Mouse (Mus musculus) myocyte (in vitro differentiated cells): Measurements from ENCODE around the gene Tbc1d5. TPM values are rescaled to one million over a fixed set of nuclear protein-coding genes. Genes with fewer than 3 reads are reported as not detected.

Source experiments
- H3K27me3 ChIP-seq: one replicate; pipeline ENCODE4 v1.6.1; 2011; ENCODE audit not compliant: control insufficient read depth, insufficient read depth, insufficient read length
- H3K36me3 ChIP-seq: one replicate; pipeline ENCODE4 v1.6.1; 2011; ENCODE audit not compliant: control insufficient read depth, insufficient read depth
- H3K4me2 ChIP-seq: one replicate; pipeline ENCODE4 v1.6.1; 2011; ENCODE audit warnings: low read depth, control low read depth
- H3K4me3 ChIP-seq: one replicate; pipeline ENCODE4 v1.5.1; 2011; ENCODE audit warnings: mild to moderate bottlenecking, control low read depth, moderate library complexity
- H3K79me2 ChIP-seq: one replicate; pipeline ENCODE4 v1.6.1; 2011; ENCODE audit not compliant: control insufficient read depth, insufficient read depth
- H3ac ChIP-seq: one replicate; pipeline ENCODE4 v1.6.1; 2011; ENCODE audit not compliant: control insufficient read depth, insufficient read length
- CEBPB ChIP-seq: IDR thresholded peaks from 2 replicates; pipeline ENCODE4 v1.6.1; 2011; ENCODE audit warnings: mild to moderate bottlenecking, moderate library complexity; ENCODE audit not compliant: poor library complexity, insufficient read depth, severe bottlenecking
- E2F4 ChIP-seq: IDR thresholded peaks from one replicate; pipeline ENCODE4 v1.6.1; 2011; ENCODE audit warnings: mild to moderate bottlenecking, control low read depth, moderate library complexity; ENCODE audit not compliant: insufficient read depth
- MAX ChIP-seq: IDR thresholded peaks from one replicate; pipeline ENCODE4 v1.6.1; 2011; ENCODE audit warnings: low read depth, mild to moderate bottlenecking, control low read depth
- MYOD1 ChIP-seq, 3 experiments: IDR thresholded peaks; one replicate each; pipeline ENCODE4 v1.6.1; 2011; ENCODE audit warnings: control low read depth in 2 of 3, low read depth in 2 of 3, mild to moderate bottlenecking in 2 of 3, moderate library complexity in 1 of 3; ENCODE audit not compliant: insufficient read length in 2 of 3, control insufficient read depth in 1 of 3
- MYOG ChIP-seq, 3 experiments: IDR thresholded peaks; one replicate each; pipeline ENCODE4 v1.6.1; 2011; ENCODE audit warnings: control low read depth in 2 of 3, low read depth in 2 of 3, mild to moderate bottlenecking in 2 of 3; ENCODE audit not compliant: insufficient read length in 2 of 3, control insufficient read depth in 1 of 3, insufficient read depth in 1 of 3
- POLR2A ChIP-seq: IDR thresholded peaks from one replicate; pipeline ENCODE4 v1.6.1; 2011; ENCODE audit warnings: low read depth, mild to moderate bottlenecking, control low read depth, moderate library complexity; ENCODE audit not compliant: insufficient read length
- POLR2AphosphoS2 ChIP-seq: IDR thresholded peaks from one replicate; pipeline ENCODE4 v1.6.1; 2011; ENCODE audit warnings: low read depth, control low read depth; ENCODE audit not compliant: insufficient read length
- REST ChIP-seq: IDR thresholded peaks from one replicate; pipeline ENCODE4 v1.6.1; 2011; ENCODE audit warnings: mild to moderate bottlenecking, control low read depth, moderate library complexity; ENCODE audit not compliant: insufficient read depth, insufficient read length
- SRF ChIP-seq: IDR thresholded peaks from one replicate; pipeline ENCODE4 v1.6.1; 2011; ENCODE audit warnings: low read depth; ENCODE audit not compliant: control insufficient read depth, insufficient read length
- TCF12 ChIP-seq: IDR thresholded peaks from one replicate; pipeline ENCODE4 v1.6.1; 2011; ENCODE audit warnings: mild to moderate bottlenecking, control low read depth; ENCODE audit not compliant: poor library complexity, insufficient read depth, severe bottlenecking
- TCF3 ChIP-seq: IDR thresholded peaks from one replicate; pipeline ENCODE4 v1.6.1; 2011; ENCODE audit warnings: low read depth, control low read depth; ENCODE audit not compliant: insufficient read length
- USF1 ChIP-seq: IDR thresholded peaks from one replicate; pipeline ENCODE4 v1.6.1; 2011; ENCODE audit warnings: low read depth, mild to moderate bottlenecking, control low read depth, moderate library complexity
- polyA plus RNA-seq: library from polyadenylated mRNA; unstranded; fragments of >200 nt; fragmentation: generic; extraction: Trizol; gene quantifications from one replicate; pipeline ENCODE4 v1.2.1, GENCODE M21; 2012; ENCODE audit warnings: missing spikeins

Tbc1d5 gene
- polyA plus RNA-seq, 1 experiment: 6.3 TPM

DNA sequence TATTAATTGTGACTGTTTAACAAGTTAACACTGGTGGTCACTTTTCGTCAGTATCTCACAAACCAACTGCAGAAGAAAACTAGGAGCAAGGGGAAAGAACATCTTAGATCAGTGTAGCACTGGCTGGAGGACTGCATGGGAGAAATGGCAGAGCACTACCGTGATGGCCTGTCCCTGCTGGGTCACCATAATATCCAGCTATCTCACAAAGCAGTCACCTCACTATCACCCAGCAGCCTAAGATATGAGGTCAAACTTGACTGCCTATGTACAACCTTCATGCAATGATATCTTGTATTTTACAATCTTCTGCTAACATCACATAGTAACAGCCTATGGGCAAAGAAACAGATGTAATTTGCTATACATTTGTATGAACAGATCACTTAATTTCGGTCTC, 274.7 kb downstream of the Tbc1d5 start:
- H3K36me3 ChIP-seq: no peaks in the 10 kb centered on the region
- H3ac ChIP-seq: no peak overlapping the region
- no peak overlapping the region for H3K4me3 ChIP-seq
- H3K79me2 ChIP-seq: no peaks in the 10 kb centered on the region
- no peaks in the 10 kb centered on the region for H3K27me3 ChIP-seq
- no peak overlapping the region for H3K4me2 ChIP-seq
- no peak for TF ChIP-seq REST
- TF ChIP-seq E2F4: no peak
- no peak for TF ChIP-seq TCF12

- no peak overlapping the region for H3ac ChIP-seq
- TF ChIP-seq USF1 (no peak), E2F4 (no peak), TCF12 (no peak), MYOG (IDR thresholded peaks at IDR 0.05; ENCODE audit: control insufficient read depth in 1 of 3, insufficient read depth in 1 of 3, insufficient read length in 2 of 3, low read depth in 2 of 3) (no peak), CEBPB (no peak), SRF (no peak), REST (no peak), POLR2A (no peak), TCF3 (no peak), MYOD1 (IDR thresholded peaks at IDR 0.05; ENCODE audit: control insufficient read depth in 1 of 3, insufficient read length in 2 of 3, low read depth in 2 of 3) (no peak), MAX (no peak), POLR2AphosphoS2 (no peak)
- H3K4me3 ChIP-seq: no peak overlapping the region
- no peaks in the 10 kb centered on the region for H3K36me3 ChIP-seq
- H3K79me2 ChIP-seq: no peaks in the 10 kb centered on the region
- no peak overlapping the region for H3K4me2 ChIP-seq
- H3K27me3 ChIP-seq: no peaks in the 10 kb centered on the region
Observed at GRCm38 (mm10) chr17:50897867-50898266, 281.3 kb downstream of the Tbc1d5 start.

GRCm38 (mm10) chr17:50889475-50889874, 289.7 kb downstream of the Tbc1d5 start:
- Histone ChIP-seq H3K79me2 (no peaks in the 10 kb centered on the region), H3K4me3 (no peak overlapping the region), H3ac (no peak overlapping the region), H3K4me2 (no peak overlapping the region), H3K36me3 (no peaks in the 10 kb centered on the region), H3K27me3 (no peaks in the 10 kb centered on the region)
- TF ChIP-seq TCF12: no peak
- TF ChIP-seq CEBPB: peak; percentile 76; the same call in 1 of the 2 replicates
- no peak for TF ChIP-seq POLR2A
- TF ChIP-seq TCF3: no peak
- TF ChIP-seq REST: no peak
- TF ChIP-seq MAX: no peak
- TF ChIP-seq SRF: no peak
- no peak for TF ChIP-seq E2F4

GRCm38 (mm10) chr17:50879910-50880309, 299.2 kb downstream of the Tbc1d5 start:
- Histone ChIP-seq H3ac (no peak overlapping the region), H3K4me2 (no peak overlapping the region), H3K79me2 (no peaks in the 10 kb centered on the region), H3K36me3 (no peaks in the 10 kb centered on the region), H3K4me3 (no peak overlapping the region), H3K27me3 (no peaks in the 10 kb centered on the region)
- TF ChIP-seq REST (no peak), SRF (no peak), POLR2A (no peak), USF1 (no peak), MYOG (IDR thresholded peaks at IDR 0.05; ENCODE audit: control insufficient read depth in 1 of 3, insufficient read depth in 1 of 3, insufficient read length in 2 of 3, low read depth in 2 of 3) (no peak), POLR2AphosphoS2 (no peak), E2F4 (no peak), TCF12 (no peak), MYOD1 (IDR thresholded peaks at IDR 0.05; ENCODE audit: control insufficient read depth in 1 of 3, insufficient read length in 2 of 3, low read depth in 2 of 3) (no peak), TCF3 (no peak), MAX (no peak), CEBPB (no peak)

- H3K79me2 ChIP-seq: no peaks in the 10 kb centered on the region
- no peak overlapping the region for H3K4me2 ChIP-seq
- H3ac ChIP-seq: no peak overlapping the region
- TF ChIP-seq MYOD1 (IDR thresholded peaks at IDR 0.05; ENCODE audit: control insufficient read depth in 1 of 3, insufficient read length in 2 of 3, low read depth in 2 of 3) (no peak), USF1 (no peak), MYOG (IDR thresholded peaks at IDR 0.05; ENCODE audit: control insufficient read depth in 1 of 3, insufficient read depth in 1 of 3, insufficient read length in 2 of 3, low read depth in 2 of 3) (no peak), TCF3 (no peak), MAX (no peak), CEBPB (no peak), TCF12 (no peak), REST (no peak), POLR2A (no peak), SRF (no peak), E2F4 (no peak), POLR2AphosphoS2 (no peak)
- H3K4me3 ChIP-seq: no peak overlapping the region
- no peaks in the 10 kb centered on the region for H3K27me3 ChIP-seq
- no peaks in the 10 kb centered on the region for H3K36me3 ChIP-seq
Observed at GRCm38 (mm10) chr17:50876451-50876850, 302.7 kb downstream of the Tbc1d5 start.
